Mouse (Mus musculus): ENCODE measurements around the gene Ccdc138. TPM values are rescaled to one million over a fixed set of nuclear protein-coding genes. Genes with fewer than 3 reads are reported as not detected.

The Ccdc138 gene
- polyA plus RNA-seq, 1 experiment from 2014 or later = 11.4 TPM

GRCm38 (mm10) chr10:58540613-58541012, 42.9 kb downstream of the Ccdc138 start:
- H3K4me3 ChIP-seq (ENCODE audit: low read depth, low read length) = no peak overlapping the region
- DNase-seq = no peak
- H3K9ac ChIP-seq = no peak overlapping the region
- no peaks in the 10 kb centered on the region for H3K27me3 ChIP-seq (ENCODE audit: insufficient read depth, low read length)
- no peak for ATAC-seq (ENCODE audit: insufficient read depth)
- H3K4me2 ChIP-seq = no peak overlapping the region
- H3K9me3 ChIP-seq (ENCODE audit: low read depth, low read length) = no peaks in the 10 kb centered on the region
- 68% methylated on average over 13 of the region's 13 CpGs for WGBS
- H3K4me1 ChIP-seq (ENCODE audit: insufficient read depth) = no peaks in the 10 kb centered on the region
- TF ChIP-seq CTCF (IDR thresholded peaks at IDR 0.05; ENCODE audit: low read depth) = no peak
- peaks cover 7% of the 10 kb centered on the region; the same call in 1 of the 2 replicates for H3K36me3 ChIP-seq (ENCODE audit: insufficient read depth)
- H3K27ac ChIP-seq (ENCODE audit: low read depth) = no peak overlapping the region

- Histone ChIP-seq H3K9me3 (ENCODE audit: low read depth, low read length) (no peaks in the 10 kb centered on the region), H3K4me2 (no peak overlapping the region), H3K36me3 (ENCODE audit: insufficient read depth) (no peaks in the 10 kb centered on the region), H3K27me3 (ENCODE audit: insufficient read depth, low read length) (no peaks in the 10 kb centered on the region), H3K27ac (ENCODE audit: low read depth) (no peak overlapping the region), H3K4me3 (ENCODE audit: low read depth, low read length) (no peak overlapping the region), H3K4me1 (ENCODE audit: insufficient read depth) (no peaks in the 10 kb centered on the region), H3K9ac (no peak overlapping the region)
- TF ChIP-seq CTCF (IDR thresholded peaks at IDR 0.05; ENCODE audit: low read depth) = no peak
- ATAC-seq (ENCODE audit: insufficient read depth) (no peak), DNase-seq (peak; percentile 6)
These were observed 51.0 kb downstream of the Ccdc138 start for GRCm38 (mm10) chr10:58548739-58549138.

GRCm38 (mm10) chr10:58554693-58555387, 57.1 kb downstream of the Ccdc138 start:
- Histone ChIP-seq H3K4me3 (ENCODE audit: low read depth, low read length) (no peak overlapping the region), H3K36me3 (ENCODE audit: insufficient read depth) (no peaks in the 10 kb centered on the region), H3K4me2 (no peak overlapping the region), H3K4me1 (ENCODE audit: insufficient read depth) (no peaks in the 10 kb centered on the region), H3K27ac (ENCODE audit: low read depth) (no peak overlapping the region), H3K27me3 (ENCODE audit: insufficient read depth, low read length) (no peaks in the 10 kb centered on the region), H3K9me3 (ENCODE audit: low read depth, low read length) (no peaks in the 10 kb centered on the region), H3K9ac (no peak overlapping the region)
- ATAC-seq (ENCODE audit: insufficient read depth) (no peak), DNase-seq (no peak)
- TF ChIP-seq CTCF (IDR thresholded peaks at IDR 0.05; ENCODE audit: low read depth) = no peak
- WGBS = 86% methylated on average over 8 of the region's 8 CpGs

- Histone ChIP-seq H3K9ac (no peak overlapping the region), H3K27ac (ENCODE audit: low read depth) (no peak overlapping the region), H3K4me1 (ENCODE audit: insufficient read depth) (no peaks in the 10 kb centered on the region), H3K9me3 (ENCODE audit: low read depth, low read length) (no peaks in the 10 kb centered on the region), H3K4me3 (ENCODE audit: low read depth, low read length) (no peak overlapping the region), H3K27me3 (ENCODE audit: insufficient read depth, low read length) (no peaks in the 10 kb centered on the region), H3K4me2 (no peak overlapping the region), H3K36me3 (ENCODE audit: insufficient read depth) (no peaks in the 10 kb centered on the region)
- TF ChIP-seq CTCF (IDR thresholded peaks at IDR 0.05; ENCODE audit: low read depth) = peak; percentile 68
- ATAC-seq (ENCODE audit: insufficient read depth) = 0 out of 2 replicates have a peak, but pooled peaks have one; percentile 58
- 33% methylated on average over 7 of the region's 7 CpGs for WGBS
- peak; percentile 68 for DNase-seq
These were observed 61.4 kb downstream of the Ccdc138 start for GRCm38 (mm10) chr10:58559098-58559497.

- H3K9me3 ChIP-seq (ENCODE audit: low read depth, low read length) = no peaks in the 10 kb centered on the region
- no peak overlapping the region for H3K9ac ChIP-seq
- TF ChIP-seq CTCF (IDR thresholded peaks at IDR 0.05; ENCODE audit: low read depth) = peak; percentile 71
- ATAC-seq (ENCODE audit: insufficient read depth) (peak; percentile 41; the same call in 1 of the 2 replicates), DNase-seq (peak; percentile 85)
- H3K4me2 ChIP-seq = no peak overlapping the region
- no peaks in the 10 kb centered on the region for H3K4me1 ChIP-seq (ENCODE audit: insufficient read depth)
- no peaks in the 10 kb centered on the region for H3K27me3 ChIP-seq (ENCODE audit: insufficient read depth, low read length)
- H3K27ac ChIP-seq (ENCODE audit: low read depth) = no peak overlapping the region
- H3K36me3 ChIP-seq (ENCODE audit: insufficient read depth) = no peaks in the 10 kb centered on the region
- WGBS = 19% methylated on average over 3 of the region's 3 CpGs
- no peak overlapping the region for H3K4me3 ChIP-seq (ENCODE audit: low read depth, low read length)
These were observed 62.2 kb downstream of the Ccdc138 start for GRCm38 (mm10) chr10:58559901-58560300.

GRCm38 (mm10) chr10:58560521-58560920, 62.8 kb downstream of the Ccdc138 start:
- Histone ChIP-seq H3K4me1 (ENCODE audit: insufficient read depth) (no peaks in the 10 kb centered on the region), H3K4me2 (no peak overlapping the region), H3K36me3 (ENCODE audit: insufficient read depth) (no peaks in the 10 kb centered on the region), H3K9ac (no peak overlapping the region), H3K9me3 (ENCODE audit: low read depth, low read length) (no peaks in the 10 kb centered on the region), H3K4me3 (ENCODE audit: low read depth, low read length) (no peak overlapping the region), H3K27ac (ENCODE audit: low read depth) (no peak overlapping the region), H3K27me3 (ENCODE audit: insufficient read depth, low read length) (no peaks in the 10 kb centered on the region)
- no peak for TF ChIP-seq CTCF (IDR thresholded peaks at IDR 0.05; ENCODE audit: low read depth)
- ATAC-seq (ENCODE audit: insufficient read depth) = no peak
- WGBS = 78% methylated on average over 6 of the region's 6 CpGs
- DNase-seq = no peak

- TF ChIP-seq CTCF (IDR thresholded peaks at IDR 0.05; ENCODE audit: low read depth) = no peak
- DNase-seq (peak; percentile 27), ATAC-seq (ENCODE audit: insufficient read depth) (peak; percentile 62; the same call in 1 of the 2 replicates)
- 25% methylated on average over 5 of the region's 5 CpGs for whole genome bisulfite sequencing
- no peaks in the 10 kb centered on the region for H3K27me3 ChIP-seq (ENCODE audit: insufficient read depth, low read length)
- no peak overlapping the region for H3K4me2 ChIP-seq
- no peak overlapping the region for H3K4me3 ChIP-seq (ENCODE audit: low read depth, low read length)
- H3K27ac ChIP-seq (ENCODE audit: low read depth) = peak overlapping the region; percentile 39; the same call in 1 of the 2 replicates
- H3K9me3 ChIP-seq (ENCODE audit: low read depth, low read length) = no peaks in the 10 kb centered on the region
- H3K9ac ChIP-seq = no peak overlapping the region
- peaks cover 5% of the 10 kb centered on the region; the same call in 1 of the 2 replicates for H3K4me1 ChIP-seq (ENCODE audit: insufficient read depth)
- H3K36me3 ChIP-seq (ENCODE audit: insufficient read depth) = no peaks in the 10 kb centered on the region
These were observed 87.9 kb downstream of the Ccdc138 start for GRCm38 (mm10) chr10:58585427-58586223.

Data from lung, embryonic 14.5 days (tissue).